Mouse (Mus musculus): ENCODE data around the gene Tenm4. TPM values are rescaled to one million over a fixed set of nuclear protein-coding genes. Genes with fewer than 3 reads are reported as not detected.

The Tenm4 gene
- polyA plus RNA-seq, 1 experiment from 2014 or later: 33.1 TPM

GRCm38 (mm10) chr7:96156481-96157255, 14.4 kb upstream of the Tenm4 start:
- 78% methylated on average over 7 of the region's 7 CpGs for WGBS
- Histone ChIP-seq H3K27me3 (no peaks in the 10 kb centered on the region), H3K9ac (no peak overlapping the region), H3K9me3 (no peaks in the 10 kb centered on the region), H3K4me1 (replicated peaks) (peaks cover 3% of the 10 kb centered on the region; the same call in 1 of the 2 replicates), H3K27ac (no peak overlapping the region), H3K4me2 (no peak overlapping the region), H3K36me3 (no peaks in the 10 kb centered on the region), H3K4me3 (no peak overlapping the region)
- no peak for ATAC-seq (ENCODE audit: low FRiP score)

- H3K9me3 ChIP-seq: no peaks in the 10 kb centered on the region
- H3K4me1 ChIP-seq (replicated peaks): peaks cover 15% of the 10 kb centered on the region
- no peak for ATAC-seq (ENCODE audit: low FRiP score)
- no peak overlapping the region for H3K4me2 ChIP-seq
- H3K27me3 ChIP-seq: no peaks in the 10 kb centered on the region; the same call in 1 of the 2 replicates
- H3K9ac ChIP-seq: no peak overlapping the region
- no peak overlapping the region for H3K27ac ChIP-seq
- no peak overlapping the region for H3K4me3 ChIP-seq
- no peaks in the 10 kb centered on the region for H3K36me3 ChIP-seq
These were observed 6.9 kb upstream of the Tenm4 start for GRCm38 (mm10) chr7:96164141-96164540.

GRCm38 (mm10) chr7:96168921-96169320, 2.1 kb upstream of the Tenm4 start:
- Histone ChIP-seq H3K4me3 (no peak overlapping the region), H3K9ac (no peak overlapping the region), H3K9me3 (no peaks in the 10 kb centered on the region), H3K27me3 (peaks cover 12% of the 10 kb centered on the region), H3K4me1 (replicated peaks) (peaks cover 28% of the 10 kb centered on the region), H3K27ac (no peak overlapping the region), H3K36me3 (no peaks in the 10 kb centered on the region), H3K4me2 (no peak overlapping the region)
- ATAC-seq (ENCODE audit: low FRiP score): peak; percentile 94
- WGBS: 18% methylated on average over 3 of the region's 3 CpGs

GRCm38 (mm10) chr7:96171596-96172563, 834 bp downstream of the Tenm4 start:
- H3K9me3 ChIP-seq: no peaks in the 10 kb centered on the region
- H3K36me3 ChIP-seq: no peaks in the 10 kb centered on the region
- no peak overlapping the region for H3K27ac ChIP-seq
- peaks cover 28% of the 10 kb centered on the region for H3K4me1 ChIP-seq (replicated peaks)
- H3K4me3 ChIP-seq: no peak overlapping the region
- no peak overlapping the region for H3K4me2 ChIP-seq
- no peak for ATAC-seq (ENCODE audit: low FRiP score)
- WGBS: 53% methylated on average over 11 of the region's 11 CpGs
- no peak overlapping the region for H3K9ac ChIP-seq
- peaks cover 12% of the 10 kb centered on the region for H3K27me3 ChIP-seq

GRCm38 (mm10) chr7:96176781-96177180, 5.7 kb downstream of the Tenm4 start:
- no peaks in the 10 kb centered on the region for H3K36me3 ChIP-seq
- H3K27me3 ChIP-seq: peaks cover 9% of the 10 kb centered on the region
- H3K9me3 ChIP-seq: no peaks in the 10 kb centered on the region
- no peak for ATAC-seq (ENCODE audit: low FRiP score)
- 84% methylated on average over 8 of the region's 8 CpGs for WGBS
- no peak overlapping the region for H3K4me3 ChIP-seq
- no peak overlapping the region for H3K9ac ChIP-seq
- H3K4me1 ChIP-seq (replicated peaks): no peaks in the 10 kb centered on the region
- H3K4me2 ChIP-seq: no peak overlapping the region
- no peak overlapping the region for H3K27ac ChIP-seq

- no peak overlapping the region for H3K4me2 ChIP-seq
- 91% methylated on average over 4 of the region's 4 CpGs for WGBS
- no peak overlapping the region for H3K4me3 ChIP-seq
- H3K9me3 ChIP-seq: no peaks in the 10 kb centered on the region
- no peaks in the 10 kb centered on the region for H3K27me3 ChIP-seq
- no peak overlapping the region for H3K9ac ChIP-seq
- H3K36me3 ChIP-seq: no peaks in the 10 kb centered on the region
- ATAC-seq (ENCODE audit: low FRiP score): no peak
- H3K27ac ChIP-seq: no peak overlapping the region
- no peaks in the 10 kb centered on the region for H3K4me1 ChIP-seq (replicated peaks)
These were observed 10.7 kb downstream of the Tenm4 start for GRCm38 (mm10) chr7:96181751-96182150.

GRCm38 (mm10) chr7:96183195-96183594, 12.1 kb downstream of the Tenm4 start:
- Histone ChIP-seq H3K4me2 (no peak overlapping the region), H3K4me1 (replicated peaks) (no peaks in the 10 kb centered on the region), H3K9me3 (no peaks in the 10 kb centered on the region), H3K36me3 (no peaks in the 10 kb centered on the region), H3K4me3 (no peak overlapping the region), H3K27me3 (no peaks in the 10 kb centered on the region), H3K9ac (no peak overlapping the region), H3K27ac (no peak overlapping the region)
- ATAC-seq (ENCODE audit: low FRiP score): no peak
- 87% methylated on average over 1 of the region's 1 CpGs for WGBS

- Histone ChIP-seq H3K4me1 (replicated peaks) (no peaks in the 10 kb centered on the region), H3K9ac (no peak overlapping the region), H3K36me3 (no peaks in the 10 kb centered on the region), H3K9me3 (no peaks in the 10 kb centered on the region), H3K4me3 (no peak overlapping the region), H3K4me2 (no peak overlapping the region), H3K27ac (no peak overlapping the region), H3K27me3 (no peaks in the 10 kb centered on the region)
- ATAC-seq (ENCODE audit: low FRiP score): no peak
- 61% methylated on average over 9 of the region's 9 CpGs for WGBS
These were observed 14.4 kb downstream of the Tenm4 start for GRCm38 (mm10) chr7:96185411-96185810.

- no peak overlapping the region for H3K9ac ChIP-seq
- no peaks in the 10 kb centered on the region for H3K36me3 ChIP-seq
- no peaks in the 10 kb centered on the region for H3K9me3 ChIP-seq
- H3K4me3 ChIP-seq: no peak overlapping the region
- ATAC-seq (ENCODE audit: low FRiP score): no peak
- H3K4me2 ChIP-seq: no peak overlapping the region
- H3K27ac ChIP-seq: no peak overlapping the region
- H3K4me1 ChIP-seq (replicated peaks): peaks cover 6% of the 10 kb centered on the region; the same call in 1 of the 2 replicates
- H3K27me3 ChIP-seq: peaks cover 14% of the 10 kb centered on the region
- WGBS: 80% methylated on average over 10 of the region's 10 CpGs
These were observed 32.9 kb downstream of the Tenm4 start for GRCm38 (mm10) chr7:96203812-96204560.

GRCm38 (mm10) chr7:96204809-96205350, 33.8 kb downstream of the Tenm4 start:
- Histone ChIP-seq H3K36me3 (no peaks in the 10 kb centered on the region), H3K4me3 (no peak overlapping the region), H3K4me2 (no peak overlapping the region), H3K27ac (no peak overlapping the region), H3K27me3 (peaks cover 16% of the 10 kb centered on the region), H3K4me1 (replicated peaks) (peaks cover 12% of the 10 kb centered on the region), H3K9ac (no peak overlapping the region), H3K9me3 (no peaks in the 10 kb centered on the region)
- ATAC-seq (ENCODE audit: low FRiP score): no peak
- 17% methylated on average over 10 of the region's 10 CpGs for WGBS

- Histone ChIP-seq H3K36me3 (no peaks in the 10 kb centered on the region), H3K4me1 (replicated peaks) (peaks cover 22% of the 10 kb centered on the region), H3K4me3 (no peak overlapping the region), H3K4me2 (no peak overlapping the region), H3K9me3 (no peaks in the 10 kb centered on the region), H3K27me3 (peaks cover 16% of the 10 kb centered on the region), H3K27ac (no peak overlapping the region), H3K9ac (no peak overlapping the region)
- no peak for ATAC-seq (ENCODE audit: low FRiP score)
- 79% methylated on average over 3 of the region's 3 CpGs for WGBS
These were observed 36.0 kb downstream of the Tenm4 start for GRCm38 (mm10) chr7:96207071-96207470.
